Mouse (Mus musculus): Measurements from ENCODE around the gene Olfr1045. TPM values are rescaled to one million over a fixed set of nuclear protein-coding genes. Genes with fewer than 3 reads are reported as not detected.
"Not testable (repeated sequence)": the region's sequence is repeated elsewhere in the genome, so short reads cannot be mapped to it uniquely, and the experiment has no call there.

Olfr1045 gene
- polyA plus RNA-seq, 1 experiment from 2014 or later = not detected

DNA sequence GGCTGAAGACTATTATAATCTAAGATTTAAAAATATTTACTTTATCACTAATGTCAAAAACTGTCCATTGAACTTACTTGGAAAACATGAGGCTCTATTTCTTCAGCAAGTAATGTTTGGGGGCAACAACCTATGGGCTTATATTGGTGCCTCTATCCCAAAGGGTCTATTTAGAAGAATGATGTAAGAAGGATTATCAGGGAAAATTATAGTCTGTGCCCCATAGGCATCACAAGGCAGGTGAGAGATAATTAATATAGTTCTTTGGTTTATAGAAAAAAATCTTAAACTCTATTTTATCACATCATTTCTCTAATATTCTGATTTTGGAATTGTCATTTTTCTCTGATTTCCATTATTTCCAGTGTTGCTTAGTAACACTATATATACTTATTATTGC lies 25.1 kb downstream of the Olfr1045 start, which contains the start of gene Olfr1044:
Gene Olfr1044 (minus strand): TSS at position 101 of the 400 bp plus-strand sequence.
- no peaks in the 10 kb centered on the region for H3K4me1 ChIP-seq (replicated peaks; ENCODE audit: control insufficient read depth, insufficient read depth, low read length)
- no peak within 1 kb of the TSS for H3K27ac ChIP-seq (ENCODE audit: low read depth, low read length)
- no peaks in the 10 kb centered on the region for H3K9me3 ChIP-seq (ENCODE audit: control insufficient read depth)
- H3K27me3 ChIP-seq (replicated peaks; ENCODE audit: control insufficient read depth, insufficient read depth, low read length) = no peaks in the 10 kb centered on the region
- TF ChIP-seq CTCF (IDR thresholded peaks at IDR 0.05; ENCODE audit: low read depth) = no peak
- no peak for ATAC-seq
- H3K4me2 ChIP-seq (replicated peaks; ENCODE audit: low read depth) = no peak within 1 kb of the TSS
- no peaks in the 10 kb centered on the region for H3K36me3 ChIP-seq (ENCODE audit: control insufficient read depth, insufficient read depth)
- H3K4me3 ChIP-seq (ENCODE audit: low read depth, low read length) = no peak within 1 kb of the TSS
- H3K9ac ChIP-seq (ENCODE audit: low read depth, low read length) = no peak within 1 kb of the TSS

DNA sequence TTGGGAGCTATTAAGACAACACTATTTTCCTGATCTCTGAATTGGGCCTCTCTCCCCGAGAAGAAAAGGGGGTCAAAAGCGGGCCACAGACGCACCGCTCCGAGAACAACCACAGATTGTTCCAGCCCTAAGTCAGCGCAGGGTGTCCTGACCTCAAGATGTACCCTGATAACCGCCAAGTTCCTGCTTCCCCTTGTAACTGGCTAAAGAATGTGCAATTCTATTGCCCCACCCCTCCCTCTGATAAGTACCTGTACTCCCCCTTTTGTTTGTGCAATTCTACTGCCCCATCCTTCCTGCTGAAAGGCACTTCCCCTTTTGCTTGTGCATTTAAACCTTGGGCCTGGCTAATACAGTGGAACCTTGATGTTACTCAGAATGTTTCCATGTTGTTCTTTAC lies 27.4 kb downstream of the Olfr1045 start:
- H3K9ac ChIP-seq (ENCODE audit: low read depth, low read length); H3K27ac ChIP-seq (ENCODE audit: low read depth, low read length); H3K4me3 ChIP-seq (ENCODE audit: low read depth, low read length); ATAC-seq; H3K9me3 ChIP-seq (ENCODE audit: control insufficient read depth); H3K4me2 ChIP-seq (replicated peaks; ENCODE audit: low read depth); H3K4me1 ChIP-seq (replicated peaks; ENCODE audit: control insufficient read depth, insufficient read depth, low read length); H3K36me3 ChIP-seq (ENCODE audit: control insufficient read depth, insufficient read depth); H3K27me3 ChIP-seq (replicated peaks; ENCODE audit: control insufficient read depth, insufficient read depth, low read length): not testable (repeated sequence)
- WGBS = 69% methylated on average over 7 of the region's 7 CpGs

DNA sequence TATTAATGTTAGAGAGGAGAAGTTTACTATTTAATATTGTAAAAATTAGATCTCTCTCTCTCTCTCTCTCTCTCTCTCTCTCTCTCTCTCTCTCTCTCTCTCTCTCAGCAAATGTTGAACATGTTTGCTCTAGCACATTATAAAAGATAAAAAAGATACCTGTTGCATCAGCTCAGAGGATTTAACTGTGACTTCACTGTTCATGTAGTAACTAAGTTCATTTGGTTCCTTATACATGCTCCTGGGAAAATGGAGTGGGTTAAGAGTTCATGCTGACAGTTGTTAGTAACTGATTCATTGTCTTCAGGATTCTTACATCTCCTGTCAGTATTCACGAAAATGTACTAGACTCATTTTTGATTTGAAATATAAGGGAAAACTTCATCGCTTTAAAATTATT lies 35.4 kb downstream of the Olfr1045 start, which contains the start of gene Olfr1043:
Gene Olfr1043 (minus strand): TSS at position 101 of the 400 bp plus-strand sequence.
- no peak within 1 kb of the TSS for H3K9ac ChIP-seq (ENCODE audit: low read depth, low read length)
- H3K4me1 ChIP-seq (replicated peaks; ENCODE audit: control insufficient read depth, insufficient read depth, low read length) = no peaks in the 10 kb centered on the region
- H3K27me3 ChIP-seq (replicated peaks; ENCODE audit: control insufficient read depth, insufficient read depth, low read length) = no peaks in the 10 kb centered on the region
- no peaks in the 10 kb centered on the region for H3K9me3 ChIP-seq (ENCODE audit: control insufficient read depth)
- H3K36me3 ChIP-seq (ENCODE audit: control insufficient read depth, insufficient read depth) = no peaks in the 10 kb centered on the region
- no peak within 1 kb of the TSS for H3K4me3 ChIP-seq (ENCODE audit: low read depth, low read length)
- 86% methylated on average over 2 of the region's 2 CpGs for WGBS
- no peak within 1 kb of the TSS for H3K27ac ChIP-seq (ENCODE audit: low read depth, low read length)
- ATAC-seq = no peak
- no peak for TF ChIP-seq CTCF (IDR thresholded peaks at IDR 0.05; ENCODE audit: low read depth)
- no peak within 1 kb of the TSS for H3K4me2 ChIP-seq (replicated peaks; ENCODE audit: low read depth)

DNA sequence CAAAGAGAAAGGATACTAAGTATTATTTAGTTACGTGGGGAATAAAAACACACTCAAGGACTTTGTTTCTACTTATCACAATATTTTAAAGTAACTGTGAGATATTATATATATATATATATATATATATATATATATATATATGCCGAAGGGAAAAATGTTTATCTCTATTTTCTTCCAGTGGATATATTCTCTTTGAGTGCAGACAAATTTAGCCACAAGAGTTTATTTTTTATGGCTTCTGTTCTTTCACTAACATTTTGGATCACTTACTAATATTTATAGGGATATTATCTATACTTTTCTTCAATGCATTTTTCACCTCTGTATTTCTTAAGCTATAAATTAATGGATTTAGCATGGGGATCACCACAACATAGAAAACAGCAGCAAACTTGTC lies 41.1 kb downstream of the Olfr1045 start, which contains the start of gene Olfr1042:
Gene Olfr1042 (minus strand): TSS at position 101 of the 400 bp plus-strand sequence.
- WGBS = 81% methylated on average over 2 of the region's 2 CpGs
- ATAC-seq = no peak

DNA sequence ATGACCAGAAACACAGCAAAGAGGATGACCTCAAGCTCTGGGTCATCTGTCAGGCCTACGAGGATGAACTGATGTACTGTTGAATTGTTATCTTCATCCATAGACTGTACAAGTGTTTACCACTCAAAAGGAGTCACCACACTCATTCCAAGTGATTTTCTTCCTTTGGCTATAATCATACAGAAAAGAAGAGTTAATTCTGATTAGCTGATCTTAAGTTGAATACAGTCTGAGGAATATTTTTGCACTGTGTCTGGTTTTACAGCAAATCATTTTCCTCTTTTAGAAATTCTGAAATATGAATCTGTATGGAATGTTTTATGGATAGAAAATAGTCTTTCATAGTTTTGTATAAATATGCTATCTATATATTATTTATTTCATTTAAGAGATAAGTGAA lies 56.2 kb downstream of the Olfr1045 start, which contains the start of gene Olfr1040:
Gene Olfr1040 (minus strand): TSS at position 101 of the 400 bp plus-strand sequence.
- Histone ChIP-seq H3K9ac (ENCODE audit: low read depth, low read length) (no peak within 1 kb of the TSS), H3K9me3 (ENCODE audit: control insufficient read depth) (no peaks in the 10 kb centered on the region), H3K36me3 (ENCODE audit: control insufficient read depth, insufficient read depth) (no peaks in the 10 kb centered on the region), H3K4me1 (replicated peaks; ENCODE audit: control insufficient read depth, insufficient read depth, low read length) (no peaks in the 10 kb centered on the region), H3K4me2 (replicated peaks; ENCODE audit: low read depth) (no peak within 1 kb of the TSS), H3K4me3 (ENCODE audit: low read depth, low read length) (no peak within 1 kb of the TSS), H3K27ac (ENCODE audit: low read depth, low read length) (no peak within 1 kb of the TSS), H3K27me3 (replicated peaks; ENCODE audit: control insufficient read depth, insufficient read depth, low read length) (no peaks in the 10 kb centered on the region)
- no peak for TF ChIP-seq CTCF (IDR thresholded peaks at IDR 0.05; ENCODE audit: low read depth)
- no peak for ATAC-seq
- WGBS = 57% methylated on average over 1 of the region's 1 CpGs

More for the DNA sequence above, 41.1 kb downstream of the Olfr1045 start, which contains the start of gene Olfr1042:
- no peaks in the 10 kb centered on the region for H3K9me3 ChIP-seq (ENCODE audit: control insufficient read depth)
- no peak within 1 kb of the TSS for H3K27ac ChIP-seq (ENCODE audit: low read depth, low read length)
- no peak for TF ChIP-seq CTCF (IDR thresholded peaks at IDR 0.05; ENCODE audit: low read depth)
- no peaks in the 10 kb centered on the region for H3K27me3 ChIP-seq (replicated peaks; ENCODE audit: control insufficient read depth, insufficient read depth, low read length)
- no peaks in the 10 kb centered on the region for H3K4me1 ChIP-seq (replicated peaks; ENCODE audit: control insufficient read depth, insufficient read depth, low read length)
- no peaks in the 10 kb centered on the region for H3K36me3 ChIP-seq (ENCODE audit: control insufficient read depth, insufficient read depth)
- H3K4me3 ChIP-seq (ENCODE audit: low read depth, low read length) = no peak within 1 kb of the TSS
- H3K9ac ChIP-seq (ENCODE audit: low read depth, low read length) = no peak within 1 kb of the TSS
- no peak within 1 kb of the TSS for H3K4me2 ChIP-seq (replicated peaks; ENCODE audit: low read depth)

Other genes with a start within 250 kb of the Olfr1045 start
- gene Olfr1029, start 229.1 kb downstream of the Olfr1045 start, polyA plus RNA-seq (2015; fragmentation: Nextera tagmentation; extraction: Ambion mirVana) = not detected in 2 replicates
- not detected in 2 replicates for gene Olfr1030, start 223.7 kb downstream of the Olfr1045 start, polyA plus RNA-seq (2015; fragmentation: Nextera tagmentation; extraction: Ambion mirVana)
- gene Olfr1031, start 212.7 kb downstream of the Olfr1045 start, polyA plus RNA-seq (2015; fragmentation: Nextera tagmentation; extraction: Ambion mirVana) = not detected in 2 replicates
- gene Olfr1032, start 197.5 kb downstream of the Olfr1045 start, polyA plus RNA-seq (2015; fragmentation: Nextera tagmentation; extraction: Ambion mirVana) = not detected in 2 replicates
- gene Olfr1033, start 182.4 kb downstream of the Olfr1045 start, polyA plus RNA-seq (2015; fragmentation: Nextera tagmentation; extraction: Ambion mirVana) = 1.3 and 1.5 TPM in 2 replicates
- gene Olfr1034, start 157.1 kb downstream of the Olfr1045 start, polyA plus RNA-seq (2015; fragmentation: Nextera tagmentation; extraction: Ambion mirVana) = 0.03 TPM in 1 of 2 replicates, not detected in the other
- gene Olfr1036, start 129.0 kb downstream of the Olfr1045 start, polyA plus RNA-seq (2015; fragmentation: Nextera tagmentation; extraction: Ambion mirVana) = not detected in 2 replicates
- gene Olfr1037, start 115.6 kb downstream of the Olfr1045 start, polyA plus RNA-seq (2015; fragmentation: Nextera tagmentation; extraction: Ambion mirVana) = not detected in 2 replicates
- gene Olfr1039, start 67.1 kb downstream of the Olfr1045 start, polyA plus RNA-seq (2015; fragmentation: Nextera tagmentation; extraction: Ambion mirVana) = not detected in 2 replicates
- gene Olfr1040, start 56.3 kb downstream of the Olfr1045 start, polyA plus RNA-seq (2015; fragmentation: Nextera tagmentation; extraction: Ambion mirVana) = not detected in 2 replicates
- not detected in 2 replicates for gene Olfr1042, start 41.2 kb downstream of the Olfr1045 start, polyA plus RNA-seq (2015; fragmentation: Nextera tagmentation; extraction: Ambion mirVana)
- not detected in 2 replicates for gene Olfr1043, start 35.5 kb downstream of the Olfr1045 start, polyA plus RNA-seq (2015; fragmentation: Nextera tagmentation; extraction: Ambion mirVana)
- not detected in 2 replicates for gene Olfr1044, start 25.2 kb downstream of the Olfr1045 start, polyA plus RNA-seq (2015; fragmentation: Nextera tagmentation; extraction: Ambion mirVana)
- not detected in 2 replicates for gene Olfr52, start 17.3 kb downstream of the Olfr1045 start, polyA plus RNA-seq (2015; fragmentation: Nextera tagmentation; extraction: Ambion mirVana)
- not detected in 2 replicates for gene Olfr1046, start 16.3 kb upstream of the Olfr1045 start, polyA plus RNA-seq (2015; fragmentation: Nextera tagmentation; extraction: Ambion mirVana)
- not detected in 2 replicates for gene Olfr1047, start 28.4 kb upstream of the Olfr1045 start, polyA plus RNA-seq (2015; fragmentation: Nextera tagmentation; extraction: Ambion mirVana)
- not detected in 2 replicates for gene Olfr1048, start 37.3 kb upstream of the Olfr1045 start, polyA plus RNA-seq (2015; fragmentation: Nextera tagmentation; extraction: Ambion mirVana)
- gene Olfr1049, start 55.3 kb upstream of the Olfr1045 start, polyA plus RNA-seq (2015; fragmentation: Nextera tagmentation; extraction: Ambion mirVana) = not detected in 2 replicates
- not detected in 2 replicates for gene Olfr1051, start 76.1 kb upstream of the Olfr1045 start, polyA plus RNA-seq (2015; fragmentation: Nextera tagmentation; extraction: Ambion mirVana)
- not detected in 2 replicates for gene Olfr1052, start 89.4 kb upstream of the Olfr1045 start, polyA plus RNA-seq (2015; fragmentation: Nextera tagmentation; extraction: Ambion mirVana)
- not detected in 2 replicates for gene Olfr1053, start 112.3 kb upstream of the Olfr1045 start, polyA plus RNA-seq (2015; fragmentation: Nextera tagmentation; extraction: Ambion mirVana)
- not detected in 2 replicates for gene Olfr1054, start 132.4 kb upstream of the Olfr1045 start, polyA plus RNA-seq (2015; fragmentation: Nextera tagmentation; extraction: Ambion mirVana)
- not detected in 2 replicates for gene Olfr1055, start 147.3 kb upstream of the Olfr1045 start, polyA plus RNA-seq (2015; fragmentation: Nextera tagmentation; extraction: Ambion mirVana)
- not detected in 2 replicates for gene Olfr1056, start 159.5 kb upstream of the Olfr1045 start, polyA plus RNA-seq (2015; fragmentation: Nextera tagmentation; extraction: Ambion mirVana)
- gene Olfr1057, start 175.4 kb upstream of the Olfr1045 start, polyA plus RNA-seq (2015; fragmentation: Nextera tagmentation; extraction: Ambion mirVana) = not detected in 2 replicates
- gene Olfr1058, start 185.6 kb upstream of the Olfr1045 start, polyA plus RNA-seq (2015; fragmentation: Nextera tagmentation; extraction: Ambion mirVana) = not detected in 2 replicates
- gene Olfr1061, start 211.0 kb upstream of the Olfr1045 start, polyA plus RNA-seq (2015; fragmentation: Nextera tagmentation; extraction: Ambion mirVana) = not detected in 2 replicates
- not detected in 2 replicates for gene Olfr1062, start 223.7 kb upstream of the Olfr1045 start, polyA plus RNA-seq (2015; fragmentation: Nextera tagmentation; extraction: Ambion mirVana)
- gene Olfr1065, start 247.6 kb upstream of the Olfr1045 start, polyA plus RNA-seq (2015; fragmentation: Nextera tagmentation; extraction: Ambion mirVana) = not detected in 2 replicates